Mouse (Mus musculus) liver, embryonic 15.5 days (tissue): ENCODE measurements at regions not wholly inside any gene's neighbourhood (a gene's known extent, or its start where the extent isn't known, plus 50 kb on each side); places are given as distances from the start of the nearest gene placed in this dataset.

ENCODE experiments used
- ATAC-seq: fragments of 200-750 bp; cut with Nextera tagmentation; 2 replicates; pipeline ENCODE4 v1.8.0; 2017; ENCODE audit warnings: moderate number of reproducible peaks, mild to moderate bottlenecking, moderate library complexity; ENCODE audit not compliant: insufficient read depth
- H3K27ac ChIP-seq: fragments of 300-500 bp; sonication (generic); replicated peaks from 2 replicates; pipeline ENCODE4 v1.5.1; 2015; ENCODE audit warnings: mild to moderate bottlenecking, inconsistent platforms
- H3K27me3 ChIP-seq: fragments of 300-500 bp; sonication (generic); 2 replicates; pipeline ENCODE4 v1.6.1; 2015; ENCODE audit warnings: mild to moderate bottlenecking, inconsistent platforms
- H3K36me3 ChIP-seq: fragments of 300-500 bp; sonication (generic); replicated peaks from 2 replicates; pipeline ENCODE4 v1.6.1; 2015; ENCODE audit warnings: moderate library complexity, mild to moderate bottlenecking, inconsistent platforms
- H3K4me1 ChIP-seq: fragments of 300-500 bp; sonication (generic); replicated peaks from 2 replicates; pipeline ENCODE4 v1.6.1; 2015; ENCODE audit warnings: inconsistent platforms
- H3K4me2 ChIP-seq: fragments of 300-500 bp; sonication (generic); 2 replicates; pipeline ENCODE4 v1.6.1; 2015; ENCODE audit warnings: moderate library complexity, mild to moderate bottlenecking, inconsistent platforms
- H3K4me3 ChIP-seq: fragments of 300-500 bp; sonication (generic); replicated peaks from 2 replicates; pipeline ENCODE4 v1.5.1; 2015; ENCODE audit warnings: mild to moderate bottlenecking, inconsistent platforms
- H3K9ac ChIP-seq: fragments of 300-500 bp; sonication (generic); 2 replicates; pipeline ENCODE4 v1.6.1; 2015; ENCODE audit warnings: moderate library complexity, mild to moderate bottlenecking, inconsistent platforms
- H3K9me3 ChIP-seq: fragments of 300-500 bp; sonication (generic); replicated peaks from 2 replicates; pipeline ENCODE4 v1.6.1; 2016; ENCODE audit warnings: inconsistent platforms
- WGBS: fragments of 180-500 bp; shearing (Covaris S2); methylation state at CpG from one replicate; pipeline ENCODE4 v1.1.7; 2015; ENCODE audit warnings: mixed read lengths; ENCODE audit not compliant: insufficient replicate concordance; 5-methylcytosine and 5-hydroxymethylcytosine counted together

DNA sequence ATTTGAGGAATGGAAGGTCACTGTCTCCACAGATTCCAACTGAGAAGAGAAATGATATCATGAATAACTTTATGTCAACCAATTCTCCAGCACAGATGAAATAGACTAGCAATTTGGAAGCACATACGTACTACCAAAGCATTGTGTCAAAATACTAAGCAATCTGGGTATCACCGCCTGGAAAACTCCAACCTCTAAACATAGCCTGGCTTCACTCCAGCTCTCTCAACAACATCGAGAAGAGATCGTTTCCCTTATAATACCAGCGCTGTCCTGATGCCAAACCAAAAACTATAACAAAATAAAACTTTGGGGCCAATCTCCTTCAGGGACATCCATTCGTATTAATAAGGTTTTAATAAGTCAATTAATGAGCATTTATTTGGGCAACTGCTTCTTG, 205.8 kb downstream of the Npr3 start:
- no peaks in the 10 kb centered on the region for H3K4me1 ChIP-seq
- no peak for ATAC-seq
- no peak overlapping the region for H3K9ac ChIP-seq
- no peak overlapping the region for H3K4me2 ChIP-seq
- no peak overlapping the region for H3K4me3 ChIP-seq
- no peak overlapping the region for H3K27ac ChIP-seq
- H3K9me3 ChIP-seq = no peaks in the 10 kb centered on the region
- H3K27me3 ChIP-seq = no peaks in the 10 kb centered on the region
- WGBS = 68% methylated on average over 6 of the region's 6 CpGs
- no peaks in the 10 kb centered on the region for H3K36me3 ChIP-seq

DNA sequence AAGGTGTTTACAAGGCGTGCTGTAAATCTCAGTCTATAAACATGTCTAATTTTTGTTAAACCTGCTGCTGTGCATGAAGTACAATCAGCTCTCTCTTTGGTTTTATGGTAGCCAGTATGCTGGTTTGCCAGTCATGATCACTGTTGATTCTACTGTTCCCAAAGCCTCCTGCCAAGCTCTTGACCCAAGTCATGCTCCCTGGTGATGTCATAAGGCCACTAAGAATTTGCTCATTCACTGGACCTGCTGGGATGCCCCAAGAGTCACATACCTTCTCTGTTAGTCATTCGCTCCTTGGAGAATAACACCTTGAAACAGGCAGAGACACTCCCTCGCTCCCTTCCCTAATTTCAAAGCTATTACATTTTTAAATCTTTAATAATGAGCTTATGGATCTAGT, 207.2 kb downstream of the Npr3 start:
- no peak for ATAC-seq
- no peak overlapping the region for H3K4me2 ChIP-seq
- H3K36me3 ChIP-seq = no peaks in the 10 kb centered on the region
- 57% methylated on average over 3 of the region's 3 CpGs for WGBS
- no peaks in the 10 kb centered on the region for H3K9me3 ChIP-seq
- H3K9ac ChIP-seq = no peak overlapping the region
- H3K4me1 ChIP-seq = no peaks in the 10 kb centered on the region
- H3K4me3 ChIP-seq = no peak overlapping the region
- no peak overlapping the region for H3K27ac ChIP-seq
- no peaks in the 10 kb centered on the region for H3K27me3 ChIP-seq

DNA sequence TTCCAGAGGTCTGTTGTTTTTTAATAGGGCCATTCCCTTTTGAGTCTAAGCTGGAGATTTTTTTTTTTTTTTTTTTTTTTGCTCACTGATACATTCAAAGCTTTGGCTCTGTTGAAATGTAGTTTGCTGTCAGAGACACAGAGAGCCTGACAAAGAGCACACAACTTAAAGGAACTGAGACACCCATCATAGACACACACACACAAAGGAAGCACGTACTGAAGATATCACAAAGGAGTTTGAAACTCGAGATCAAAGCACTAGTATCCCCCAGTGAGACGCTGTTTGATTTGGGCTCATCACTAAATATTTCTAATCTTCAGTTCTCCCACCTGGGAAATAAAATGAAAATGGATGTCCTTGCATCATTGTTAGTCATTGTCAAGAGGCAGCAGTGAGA, 210.0 kb downstream of the Npr3 start:
- Histone ChIP-seq H3K4me3 (no peak overlapping the region), H3K36me3 (no peaks in the 10 kb centered on the region), H3K27me3 (no peaks in the 10 kb centered on the region), H3K9ac (no peak overlapping the region), H3K9me3 (no peaks in the 10 kb centered on the region), H3K27ac (no peak overlapping the region), H3K4me2 (no peak overlapping the region), H3K4me1 (no peaks in the 10 kb centered on the region)
- WGBS = 41% methylated on average over 3 of the region's 3 CpGs
- no peak for ATAC-seq

- Histone ChIP-seq H3K4me3 (no peak overlapping the region), H3K4me1 (no peaks in the 10 kb centered on the region), H3K9ac (no peak overlapping the region), H3K4me2 (no peak overlapping the region), H3K27ac (no peak overlapping the region), H3K9me3 (no peaks in the 10 kb centered on the region), H3K27me3 (no peaks in the 10 kb centered on the region), H3K36me3 (no peaks in the 10 kb centered on the region)
- no peak for ATAC-seq
- 76% methylated on average over 14 of the region's 14 CpGs for WGBS
These were observed 213.3 kb downstream of the Npr3 start for GRCm38 (mm10) chr15:11693772-11694270.

- no peak overlapping the region for H3K27ac ChIP-seq
- ATAC-seq = no peak
- H3K9ac ChIP-seq = no peak overlapping the region
- no peaks in the 10 kb centered on the region for H3K36me3 ChIP-seq
- H3K4me2 ChIP-seq = no peak overlapping the region
- H3K4me3 ChIP-seq = no peak overlapping the region
- no peaks in the 10 kb centered on the region for H3K9me3 ChIP-seq
- 64% methylated on average over 5 of the region's 5 CpGs for WGBS
- H3K4me1 ChIP-seq = no peaks in the 10 kb centered on the region
- H3K27me3 ChIP-seq = no peaks in the 10 kb centered on the region
These were observed 242.2 kb downstream of the Npr3 start for GRCm38 (mm10) chr15:11664839-11665379.

GRCm38 (mm10) chr15:11655168-11655567, 251.9 kb downstream of the Npr3 start:
- Histone ChIP-seq H3K4me1 (no peaks in the 10 kb centered on the region), H3K9me3 (no peaks in the 10 kb centered on the region), H3K36me3 (no peaks in the 10 kb centered on the region), H3K4me2 (no peak overlapping the region), H3K4me3 (no peak overlapping the region), H3K27ac (no peak overlapping the region), H3K27me3 (no peaks in the 10 kb centered on the region), H3K9ac (no peak overlapping the region)
- 41% methylated on average over 3 of the region's 3 CpGs for WGBS
- ATAC-seq = no peak

- Histone ChIP-seq H3K9ac (no peak overlapping the region), H3K27ac (no peak overlapping the region), H3K4me3 (no peak overlapping the region), H3K36me3 (no peaks in the 10 kb centered on the region), H3K4me2 (no peak overlapping the region), H3K27me3 (no peaks in the 10 kb centered on the region), H3K4me1 (no peaks in the 10 kb centered on the region), H3K9me3 (no peaks in the 10 kb centered on the region)
- 67% methylated on average over 6 of the region's 6 CpGs for WGBS
- no peak for ATAC-seq
These were observed 246.8 kb upstream of the Tars start for GRCm38 (mm10) chr15:11646241-11646640.

- H3K4me3 ChIP-seq = no peak overlapping the region
- no peak overlapping the region for H3K27ac ChIP-seq
- H3K27me3 ChIP-seq = no peaks in the 10 kb centered on the region
- ATAC-seq = no peak
- WGBS = 54% methylated on average over 7 of the region's 7 CpGs
- no peaks in the 10 kb centered on the region for H3K9me3 ChIP-seq
- no peak overlapping the region for H3K9ac ChIP-seq
- H3K4me1 ChIP-seq = no peaks in the 10 kb centered on the region
- H3K36me3 ChIP-seq = no peaks in the 10 kb centered on the region
- H3K4me2 ChIP-seq = no peak overlapping the region
These were observed 245.3 kb upstream of the Tars start for GRCm38 (mm10) chr15:11644779-11645178.

- no peak overlapping the region for H3K9ac ChIP-seq
- H3K4me3 ChIP-seq = no peak overlapping the region
- no peaks in the 10 kb centered on the region for H3K9me3 ChIP-seq
- ATAC-seq = no peak
- H3K4me1 ChIP-seq = no peaks in the 10 kb centered on the region
- H3K27ac ChIP-seq = no peak overlapping the region
- H3K4me2 ChIP-seq = no peak overlapping the region
- 55% methylated on average over 2 of the region's 2 CpGs for WGBS
- H3K36me3 ChIP-seq = no peaks in the 10 kb centered on the region
- H3K27me3 ChIP-seq = no peaks in the 10 kb centered on the region
These were observed 231.2 kb upstream of the Tars start for GRCm38 (mm10) chr15:11630654-11631053.

- WGBS = 69% methylated on average over 9 of the region's 9 CpGs
- Histone ChIP-seq H3K4me2 (no peak overlapping the region), H3K9ac (no peak overlapping the region), H3K27me3 (no peaks in the 10 kb centered on the region), H3K4me1 (no peaks in the 10 kb centered on the region), H3K4me3 (no peak overlapping the region), H3K9me3 (no peaks in the 10 kb centered on the region), H3K36me3 (no peaks in the 10 kb centered on the region), H3K27ac (no peak overlapping the region)
- ATAC-seq = no peak
These were observed 227.0 kb upstream of the Tars start for GRCm38 (mm10) chr15:11626433-11626832.

GRCm38 (mm10) chr15:11612416-11612815, 213.0 kb upstream of the Tars start:
- WGBS = 40% methylated on average over 3 of the region's 3 CpGs
- H3K27me3 ChIP-seq = no peaks in the 10 kb centered on the region
- H3K9me3 ChIP-seq = no peaks in the 10 kb centered on the region
- no peak overlapping the region for H3K4me2 ChIP-seq
- no peak overlapping the region for H3K4me3 ChIP-seq
- H3K36me3 ChIP-seq = no peaks in the 10 kb centered on the region
- no peak overlapping the region for H3K27ac ChIP-seq
- H3K4me1 ChIP-seq = no peaks in the 10 kb centered on the region
- ATAC-seq = no peak
- H3K9ac ChIP-seq = no peak overlapping the region

- Histone ChIP-seq H3K9ac (no peak overlapping the region), H3K27me3 (no peaks in the 10 kb centered on the region), H3K9me3 (no peaks in the 10 kb centered on the region), H3K27ac (no peak overlapping the region), H3K4me3 (no peak overlapping the region), H3K4me1 (no peaks in the 10 kb centered on the region), H3K36me3 (no peaks in the 10 kb centered on the region), H3K4me2 (no peak overlapping the region)
- 55% methylated on average over 3 of the region's 3 CpGs for WGBS
- ATAC-seq = no peak
These were observed 210.7 kb upstream of the Tars start for GRCm38 (mm10) chr15:11610043-11610670.
